Mouse (Mus musculus): Measurements from ENCODE around the gene Ccdc69.
A peak's percentile ranks its signal among the peaks of the same experiment; 100 is the strongest.
"Not testable (repeated sequence)": the region's sequence is repeated elsewhere in the genome, so short reads cannot be mapped to it uniquely, and the experiment has no call there.

Ccdc69 gene

GRCm38 (mm10) chr11:55097463-55098188 lies 19.7 kb upstream of the Ccdc69 start, which contains the start of gene Gm2a:
TSS of gene Gm2a (plus strand) at chr11:55098115.
- peak; percentile 96 to 97 for DNase-seq (ENCODE audit: low spot score in 2 of 2)

GRCm38 (mm10) chr11:55096731-55097462 lies 19.0 kb upstream of the Ccdc69 start:
- no peak for DNase-seq (ENCODE audit: low spot score in 2 of 2)

- DNase-seq (ENCODE audit: low spot score in 2 of 2) = not testable (repeated sequence)
Measured at GRCm38 (mm10) chr11:55096296-55096695, 18.4 kb upstream of the Ccdc69 start.

- no peak for DNase-seq (ENCODE audit: low spot score in 2 of 2)
Measured at GRCm38 (mm10) chr11:55093096-55093495, 15.2 kb upstream of the Ccdc69 start.

- DNase-seq (ENCODE audit: low spot score in 2 of 2) = no peak
Measured at GRCm38 (mm10) chr11:55089892-55090291, 12.0 kb upstream of the Ccdc69 start.

- DNase-seq (ENCODE audit: low spot score in 2 of 2) = peak; percentile 70 to 83
Measured at GRCm38 (mm10) chr11:55087006-55087405, 9.1 kb upstream of the Ccdc69 start.

GRCm38 (mm10) chr11:55085396-55085795 lies 7.5 kb upstream of the Ccdc69 start:
- DNase-seq (ENCODE audit: low spot score in 2 of 2) = no peak

GRCm38 (mm10) chr11:55084629-55085028 lies 6.7 kb upstream of the Ccdc69 start:
- no peak for DNase-seq (ENCODE audit: low spot score in 2 of 2)

- no peak for DNase-seq (ENCODE audit: low spot score in 2 of 2)
Measured at GRCm38 (mm10) chr11:55081206-55081605, 3.3 kb upstream of the Ccdc69 start.

GRCm38 (mm10) chr11:55079180-55079579 lies 1.2 kb upstream of the Ccdc69 start:
- no peak for DNase-seq (ENCODE audit: low spot score in 2 of 2)

- no peak for DNase-seq (ENCODE audit: low spot score in 2 of 2)
Measured at GRCm38 (mm10) chr11:55078502-55078901, 571 bp upstream of the Ccdc69 start.

GRCm38 (mm10) chr11:55076234-55076633 lies 1.7 kb downstream of the Ccdc69 start:
- DNase-seq (ENCODE audit: low spot score in 2 of 2) = no peak

GRCm38 (mm10) chr11:55075602-55076001 lies 2.3 kb downstream of the Ccdc69 start:
- DNase-seq (ENCODE audit: low spot score in 2 of 2) = peak; percentile 37 to 56

- no peak for DNase-seq (ENCODE audit: low spot score in 2 of 2)
Measured at GRCm38 (mm10) chr11:55073191-55073590, 4.7 kb downstream of the Ccdc69 start.

- DNase-seq (ENCODE audit: low spot score in 2 of 2) = no peak
Measured at GRCm38 (mm10) chr11:55072467-55072866, 5.5 kb downstream of the Ccdc69 start.

- no peak for DNase-seq (ENCODE audit: low spot score in 2 of 2)
Measured at GRCm38 (mm10) chr11:55071344-55071743, 6.6 kb downstream of the Ccdc69 start.

GRCm38 (mm10) chr11:55069023-55069422 lies 8.9 kb downstream of the Ccdc69 start:
- DNase-seq (ENCODE audit: low spot score in 2 of 2) = no peak

GRCm38 (mm10) chr11:55066921-55067320 lies 11.0 kb downstream of the Ccdc69 start:
- DNase-seq (ENCODE audit: low spot score in 2 of 2) = no peak

- no peak for DNase-seq (ENCODE audit: low spot score in 2 of 2)
Measured at GRCm38 (mm10) chr11:55062856-55063255, 15.1 kb downstream of the Ccdc69 start.

- DNase-seq (ENCODE audit: low spot score in 2 of 2) = no peak
Measured at GRCm38 (mm10) chr11:55060802-55061201, 17.1 kb downstream of the Ccdc69 start.

GRCm38 (mm10) chr11:55057511-55057910 lies 20.4 kb downstream of the Ccdc69 start:
- no peak for DNase-seq (ENCODE audit: low spot score in 2 of 2)

- DNase-seq (ENCODE audit: low spot score in 2 of 2) = no peak
Measured at GRCm38 (mm10) chr11:55050837-55051510, 27.0 kb downstream of the Ccdc69 start.
